Mouse (Mus musculus) heart, postnatal 25 days (tissue): ENCODE measurements at regions not wholly inside any gene's neighbourhood (a gene's known extent, or its start where the extent isn't known, plus 50 kb on each side); places are given as distances from the start of the nearest gene placed in this dataset.

ENCODE experiments used
- DNase-seq: peaks from one replicate; pipeline ENCODE4 v3.0.0; 2022; ENCODE audit warnings: low spot score
- intact Hi-C: fragments of 180-260 bp; cut with DNase I; formaldehyde crosslinking; loops from one replicate; pipeline ENCODE4 v1.15.1; 2025

GRCm38 (mm10) chr17:88329715-88330114 is 110.8 kb upstream of the Foxn2 start:
- intact Hi-C loops: no loop called here
- peak; percentile 10 for DNase-seq

- intact Hi-C loops: no loop called here
- DNase-seq: no peak
Observed at GRCm38 (mm10) chr17:88330129-88330528, 110.4 kb upstream of the Foxn2 start.

GRCm38 (mm10) chr17:88333816-88334215 is 106.7 kb upstream of the Foxn2 start:
- no peak for DNase-seq
- intact Hi-C loops: no loop called here

- no peak for DNase-seq
- intact Hi-C loops: no loop called here
Observed at GRCm38 (mm10) chr17:88335271-88335670, 105.2 kb upstream of the Foxn2 start.

GRCm38 (mm10) chr17:88336140-88336769 is 104.3 kb upstream of the Foxn2 start:
- DNase-seq: peak; percentile 54
- intact Hi-C loops: no loop called here

- DNase-seq: no peak
- intact Hi-C loops: no loop called here
Observed at GRCm38 (mm10) chr17:88337649-88338404, 102.7 kb upstream of the Foxn2 start.

- no peak for DNase-seq
- intact Hi-C loops: no loop called here
Observed at GRCm38 (mm10) chr17:88341141-88341540, 99.4 kb upstream of the Foxn2 start.

- intact Hi-C loops: no loop called here
- DNase-seq: no peak
Observed at GRCm38 (mm10) chr17:88341599-88341998, 98.9 kb upstream of the Foxn2 start.

GRCm38 (mm10) chr17:88343091-88343783 is 97.3 kb upstream of the Foxn2 start:
- intact Hi-C loops: no loop called here
- no peak for DNase-seq

GRCm38 (mm10) chr17:88345433-88345832 is 95.1 kb upstream of the Foxn2 start:
- intact Hi-C loops: no loop called here
- no peak for DNase-seq

- intact Hi-C loops: no loop called here
- no peak for DNase-seq
Observed at GRCm38 (mm10) chr17:88346896-88347295, 93.6 kb upstream of the Foxn2 start.

GRCm38 (mm10) chr17:88349825-88350460 is 90.6 kb upstream of the Foxn2 start:
- intact Hi-C loops: no loop called here

GRCm38 (mm10) chr17:88350986-88351385 is 89.5 kb upstream of the Foxn2 start:
- DNase-seq: no peak
- intact Hi-C loops: no loop called here

More at GRCm38 (mm10) chr17:88349825-88350460, 90.6 kb upstream of the Foxn2 start:
- DNase-seq: no peak

GRCm38 (mm10) chr17:88352960-88353359 is 87.6 kb upstream of the Foxn2 start:
- no peak for DNase-seq
- intact Hi-C loops: no loop called here

GRCm38 (mm10) chr17:88361161-88361560 is 79.3 kb upstream of the Foxn2 start:
- intact Hi-C loops: no loop called here
- no peak for DNase-seq

- no peak for DNase-seq
- intact Hi-C loops: no loop called here
Observed at GRCm38 (mm10) chr17:88362404-88362803, 78.1 kb upstream of the Foxn2 start.

GRCm38 (mm10) chr17:88367876-88368275 is 72.6 kb upstream of the Foxn2 start:
- no peak for DNase-seq
- intact Hi-C loops: no loop called here

- DNase-seq: no peak
- intact Hi-C loops: no loop called here
Observed at GRCm38 (mm10) chr17:88369971-88370370, 70.5 kb upstream of the Foxn2 start.

GRCm38 (mm10) chr17:88370676-88371075 is 69.8 kb upstream of the Foxn2 start:
- DNase-seq: peak; percentile 4
- intact Hi-C loops: no loop called here

- no peak for DNase-seq
- intact Hi-C loops: no loop called here
Observed at GRCm38 (mm10) chr17:88378505-88378904, 62.0 kb upstream of the Foxn2 start.

- no peak for DNase-seq
- intact Hi-C loops: no loop called here
Observed at GRCm38 (mm10) chr17:88379389-88379788, 61.1 kb upstream of the Foxn2 start.
